Mouse (Mus musculus) ovary, postnatal 14 days (tissue): ENCODE results near the gene Sh3bgrl3.
A peak's percentile ranks its signal among the peaks of the same experiment; 100 is the strongest.

ENCODE experiments used
- DNase-seq: peaks from one replicate; pipeline ENCODE4 v3.0.0; 2022; ENCODE audit warnings: low spot score

The Sh3bgrl3 gene

GRCm38 (mm10) chr4:134078694-134079093 lies 49.9 kb downstream of the Sh3bgrl3 start:
- DNase-seq: peak; percentile 38
